Mouse (Mus musculus) monocyte, adult 5-6 weeks (primary cell): ENCODE measurements around the gene Hic1. TPM values are rescaled to one million over a fixed set of nuclear protein-coding genes. Genes with fewer than 3 reads are reported as not detected.

ENCODE experiments used
- ATAC-seq: fragments of 153-309, 156-312 bp; replicated peaks from 2 replicates; pipeline ENCODE4 v1.8.0; 2017; ENCODE audit warnings: mild to moderate bottlenecking; ENCODE audit not compliant: low TSS enrichment, insufficient number of reproducible peaks, severe bottlenecking, poor library complexity, low FRiP score
- total RNA-seq: library from RNA; stranded (forward); fragments of 200-1000, 200-491, 200-594 nt; gene quantifications from 3 replicates; pipeline ENCODE4 v1.2.3, GENCODE M21; 2017

Gene Hic1
- total RNA-seq, 1 experiment from 2014 or later, result 0.95 TPM

- no peak for ATAC-seq
These were observed 12.3 kb downstream of the Hic1 start for GRCm38 (mm10) chr11:75157037-75157436.

- no peak for ATAC-seq
These were observed 12.9 kb downstream of the Hic1 start for GRCm38 (mm10) chr11:75156416-75156815.

GRCm38 (mm10) chr11:75155985-75156384, 13.3 kb downstream of the Hic1 start:
- no peak for ATAC-seq

GRCm38 (mm10) chr11:75154053-75154585, 15.2 kb downstream of the Hic1 start:
- peak; percentile 72 for ATAC-seq

- ATAC-seq, result peak; percentile 87
These were observed 16.4 kb downstream of the Hic1 start for GRCm38 (mm10) chr11:75152603-75153557.

GRCm38 (mm10) chr11:75150346-75150745, 19.0 kb downstream of the Hic1 start:
- no peak for ATAC-seq

- ATAC-seq, result no peak
These were observed 20.8 kb downstream of the Hic1 start for GRCm38 (mm10) chr11:75148332-75149035.

GRCm38 (mm10) chr11:75147846-75148168, 21.5 kb downstream of the Hic1 start:
- ATAC-seq, result peak; percentile 40; the same call in 1 of the 2 replicates

- no peak for ATAC-seq
These were observed 22.0 kb downstream of the Hic1 start for GRCm38 (mm10) chr11:75147106-75147845.

GRCm38 (mm10) chr11:75145841-75146240, 23.5 kb downstream of the Hic1 start:
- no peak for ATAC-seq

- no peak for ATAC-seq
These were observed 26.6 kb downstream of the Hic1 start for GRCm38 (mm10) chr11:75142749-75143148.

GRCm38 (mm10) chr11:75141913-75142312, 27.4 kb downstream of the Hic1 start:
- no peak for ATAC-seq

- ATAC-seq, result peak; percentile 59
These were observed 28.3 kb downstream of the Hic1 start for GRCm38 (mm10) chr11:75141038-75141437.

- ATAC-seq, result no peak
These were observed 28.9 kb downstream of the Hic1 start for GRCm38 (mm10) chr11:75140431-75140830.

- ATAC-seq, result no peak
These were observed 30.0 kb downstream of the Hic1 start for GRCm38 (mm10) chr11:75139122-75139963.

- ATAC-seq, result peak; percentile 97
These were observed 32.5 kb downstream of the Hic1 start for GRCm38 (mm10) chr11:75136666-75137398.

- no peak for ATAC-seq
These were observed 34.0 kb downstream of the Hic1 start for GRCm38 (mm10) chr11:75135358-75135757.
